Mouse (Mus musculus): Measurements from ENCODE around the gene Grsf1.

DNA sequence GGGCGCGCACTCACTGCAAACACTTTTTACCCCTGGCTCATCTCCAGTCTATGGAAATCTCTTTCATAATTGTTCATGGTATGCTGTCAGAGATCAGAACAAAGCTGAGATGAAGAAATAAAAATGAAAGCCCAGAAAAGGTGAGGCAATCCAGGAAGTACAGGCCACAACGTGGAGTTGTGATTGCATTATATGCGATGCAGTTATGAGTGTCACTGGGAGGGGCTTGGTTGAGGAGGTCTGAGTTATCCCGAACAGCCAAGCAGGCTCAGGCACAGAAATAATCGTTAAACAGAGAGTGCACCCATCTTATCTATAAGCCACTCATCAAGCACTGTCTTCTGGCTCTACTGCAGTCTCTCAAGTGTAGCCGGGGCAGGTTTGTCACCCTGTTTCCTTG is 3.0 kb upstream of the Grsf1 start:
- TF ChIP-seq CTCF (IDR thresholded peaks at IDR 0.05; ENCODE audit: borderline replicate concordance, insufficient read depth, low read depth, low read length) (no peak), POLR2A (IDR thresholded peaks at IDR 0.05; ENCODE audit: borderline replicate concordance, insufficient read depth, low read length) (no peak)

Data from cerebellum, adult 2 months (tissue).